Mouse (Mus musculus): Measurements from ENCODE around the gene Ankrd35.

Ankrd35 gene

DNA sequence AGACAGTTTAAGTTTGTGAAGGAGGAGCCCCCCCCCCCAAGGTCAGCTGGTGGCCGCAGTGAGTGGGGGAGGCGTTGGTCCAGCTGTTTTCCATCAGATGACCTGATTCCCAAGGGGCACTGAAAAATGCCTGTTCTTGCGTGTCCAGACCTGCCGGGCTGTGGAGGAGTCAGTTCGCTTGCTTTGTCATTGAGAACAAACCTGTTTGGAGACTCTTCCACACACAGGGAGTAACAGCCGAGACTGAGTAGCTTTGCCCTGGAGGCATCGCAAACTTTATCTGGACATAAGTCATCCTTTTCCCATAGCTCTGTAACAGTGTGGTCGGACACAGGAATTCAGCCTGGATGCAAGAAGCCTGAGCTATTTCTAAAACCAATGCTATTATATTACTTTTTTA is 4.5 kb downstream of the Ankrd35 start:
- WGBS: 84% methylated on average over 8 of the region's 8 CpGs

DNA sequence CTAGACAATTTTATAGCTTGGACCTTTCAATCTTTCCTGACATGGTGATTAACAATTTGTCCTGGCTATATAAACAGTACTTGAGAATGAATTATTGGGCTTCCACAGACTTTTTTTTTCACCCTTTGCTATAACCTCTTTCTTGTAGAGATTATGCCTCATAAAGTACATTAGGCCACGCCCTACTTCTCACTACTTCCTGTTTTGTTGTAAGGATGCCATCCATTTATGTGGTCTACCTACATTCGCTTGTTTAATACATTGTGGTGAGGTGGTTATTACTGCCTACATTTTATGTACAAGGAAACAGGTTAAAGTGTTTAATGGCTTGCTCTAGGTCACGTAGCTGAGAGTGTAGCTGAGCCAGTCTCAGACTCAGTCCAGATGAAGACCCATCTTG is 5.2 kb downstream of the Ankrd35 start:
- WGBS: 91% methylated on average over 3 of the region's 3 CpGs

DNA sequence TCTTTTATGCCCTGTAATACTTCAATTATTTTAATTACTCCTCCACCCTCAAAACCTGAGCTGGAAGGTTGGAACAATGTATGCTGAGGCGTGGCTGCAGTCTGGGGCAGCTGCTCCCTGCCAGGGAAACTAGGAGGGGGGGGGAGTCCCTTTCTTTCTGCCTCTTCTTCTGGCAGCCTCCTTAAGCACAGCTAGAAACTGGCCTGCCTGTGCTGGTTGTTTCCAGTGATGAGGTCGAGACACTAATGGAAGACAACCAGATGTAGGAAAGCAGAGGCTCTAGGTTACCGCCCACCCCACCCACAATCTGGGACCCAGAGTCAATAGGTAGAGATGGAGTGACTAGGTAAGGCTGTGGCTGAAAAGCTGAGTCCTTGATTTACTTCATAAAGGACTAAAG is 5.8 kb downstream of the Ankrd35 start:
- 65% methylated on average over 3 of the region's 3 CpGs for WGBS

DNA sequence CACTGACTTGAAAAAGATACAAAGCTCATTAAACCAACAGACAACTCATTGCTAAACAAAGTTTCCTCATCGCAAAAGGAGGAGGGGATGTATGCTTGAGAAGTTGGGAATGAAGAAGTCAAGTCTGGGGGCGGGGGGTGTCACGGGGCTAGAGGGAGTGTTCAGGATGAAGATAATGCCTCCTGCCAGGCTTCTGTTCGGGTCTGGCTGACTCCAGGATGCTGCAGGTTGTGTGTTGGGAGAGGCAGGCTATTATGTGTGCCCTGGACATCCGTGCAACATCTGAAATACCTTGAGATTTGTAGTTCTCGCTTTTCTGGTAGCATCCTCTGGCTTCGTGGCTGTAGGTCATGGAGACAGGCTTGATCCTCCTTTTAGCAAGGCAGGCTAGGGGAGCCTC is 8.5 kb downstream of the Ankrd35 start:
- WGBS: 82% methylated on average over 7 of the region's 7 CpGs

DNA sequence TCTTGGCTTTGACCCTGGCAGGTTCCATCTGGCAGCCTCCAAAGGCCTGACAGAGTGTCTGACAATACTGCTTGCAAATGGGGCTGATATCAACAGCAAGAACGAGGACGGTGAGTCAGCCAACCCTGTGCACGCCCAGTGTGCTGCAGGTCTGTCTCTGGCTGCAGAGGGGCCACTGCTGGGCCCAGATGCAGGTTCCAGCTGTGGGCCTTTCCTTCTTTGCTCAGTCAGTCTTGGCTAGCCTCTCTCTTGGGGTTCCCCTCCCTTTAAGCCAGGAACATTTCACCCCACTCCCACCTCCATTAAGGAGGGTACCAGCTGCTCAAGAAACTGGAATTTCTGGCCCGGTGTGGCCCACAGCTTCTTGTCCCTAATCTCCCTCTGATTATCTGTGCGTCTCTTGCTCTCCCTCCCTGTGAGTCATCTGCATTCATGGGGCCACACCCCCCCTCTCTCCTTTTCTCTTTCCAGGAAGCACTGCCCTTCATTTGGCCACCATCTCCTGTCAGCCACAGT is 9.3 kb downstream of the Ankrd35 start:
- 57% methylated on average over 5 of the region's 5 CpGs for WGBS

DNA sequence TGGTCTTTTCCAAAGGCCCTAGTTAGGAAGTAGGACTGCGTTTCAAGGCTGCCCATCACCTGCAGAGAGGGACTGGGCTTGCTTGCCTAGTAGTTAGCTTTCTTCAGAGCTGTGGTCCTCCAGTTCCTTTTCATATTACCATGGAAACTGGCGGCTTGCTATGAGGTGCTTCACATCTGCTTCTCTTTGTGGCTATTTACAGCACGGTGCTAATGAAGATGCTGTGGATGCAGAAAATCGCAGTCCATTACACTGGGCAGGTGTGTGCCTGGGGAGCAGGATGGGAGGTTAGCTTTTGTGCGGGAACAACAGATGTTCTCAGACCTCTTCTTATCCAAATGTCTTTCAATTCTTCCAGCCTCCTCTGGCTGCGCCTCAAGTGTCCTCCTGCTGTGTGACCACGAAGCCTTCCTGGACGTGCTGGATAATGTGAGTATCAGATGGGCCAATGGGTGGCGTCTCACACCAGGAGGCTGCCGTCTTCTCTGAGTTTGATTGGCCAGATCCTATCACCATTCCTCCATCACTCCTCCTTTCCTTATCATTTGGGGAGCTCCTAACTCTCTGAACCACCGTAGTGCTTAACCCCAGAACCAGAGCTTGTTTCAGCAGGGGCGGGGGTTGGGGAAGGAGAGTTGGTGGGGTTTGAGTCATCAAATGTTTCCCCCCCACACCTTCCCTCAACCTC is 10.5 kb downstream of the Ankrd35 start:
- 45% methylated on average over 12 of the region's 12 CpGs for WGBS

DNA sequence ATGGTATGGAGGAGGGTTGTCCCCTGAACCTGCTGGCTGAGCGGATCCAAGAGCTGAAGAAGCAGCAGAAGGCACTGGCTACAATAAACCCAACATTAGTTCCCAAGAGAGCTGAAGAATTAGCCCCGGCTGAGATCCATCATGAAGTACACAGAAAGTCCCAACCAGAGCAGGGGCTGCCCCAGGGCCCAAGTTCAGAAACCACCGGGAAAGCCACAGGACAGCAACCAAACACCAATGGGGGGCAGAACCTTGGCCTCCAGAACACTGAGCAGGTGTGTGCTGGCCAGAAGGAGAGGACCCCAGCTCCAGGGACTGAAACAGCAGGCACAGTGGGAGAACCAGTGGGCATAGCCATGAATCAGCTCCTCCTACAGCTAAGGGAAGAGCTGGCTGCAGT is 13.6 kb downstream of the Ankrd35 start:
- 92% methylated on average over 3 of the region's 3 CpGs for WGBS

DNA sequence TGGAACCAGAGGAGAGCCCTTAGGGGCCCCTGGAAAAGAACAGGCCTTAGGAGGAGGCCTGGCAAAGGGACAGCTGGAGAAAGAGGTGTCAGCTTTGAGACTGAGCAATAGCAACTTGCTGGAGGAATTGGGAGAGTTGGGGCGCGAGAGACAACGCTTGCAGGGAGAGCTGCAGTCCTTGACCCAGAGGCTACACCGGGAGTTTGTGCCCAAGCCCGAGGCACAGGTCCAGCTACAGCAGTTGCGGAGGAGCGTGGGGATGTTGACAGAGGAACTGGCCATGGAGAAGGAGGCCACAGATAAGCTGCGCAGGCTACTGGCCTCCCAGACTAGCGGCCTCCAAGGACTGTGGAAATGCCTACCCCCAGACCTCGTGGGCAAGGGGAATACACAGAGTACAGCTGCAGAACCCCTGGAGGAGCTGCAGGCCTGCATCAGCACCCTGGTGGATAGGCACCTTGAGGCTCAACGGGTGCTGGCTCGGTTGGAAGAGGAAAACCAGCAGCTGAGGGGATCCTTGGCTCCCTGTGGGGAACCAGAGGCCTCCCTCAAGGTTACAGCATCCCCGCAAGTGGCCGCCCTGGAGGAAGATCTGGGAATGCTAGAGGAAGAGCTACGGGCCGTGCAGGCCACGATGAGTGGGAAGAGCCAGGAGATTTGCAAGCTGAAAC is 14.4 kb downstream of the Ankrd35 start:
- 71% methylated on average over 17 of the region's 17 CpGs for WGBS

DNA sequence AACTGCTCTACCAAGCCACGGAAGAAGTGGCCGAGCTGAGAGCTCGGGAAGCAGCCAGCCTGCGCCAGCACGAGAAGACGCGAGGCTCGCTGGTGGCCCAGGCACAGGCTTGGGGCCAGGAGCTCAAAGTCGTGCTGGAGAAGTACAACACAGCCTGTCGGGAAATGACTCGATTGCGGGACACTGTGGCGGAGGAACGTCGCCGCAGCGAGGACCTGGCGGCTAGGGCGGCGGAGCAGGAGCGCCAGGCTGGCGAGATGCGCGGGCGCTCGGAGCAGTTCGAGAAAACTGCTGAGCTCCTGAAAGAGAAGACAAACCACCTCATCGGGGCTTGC is 14.9 kb downstream of the Ankrd35 start:
- 49% methylated on average over 28 of the region's 28 CpGs for WGBS

DNA sequence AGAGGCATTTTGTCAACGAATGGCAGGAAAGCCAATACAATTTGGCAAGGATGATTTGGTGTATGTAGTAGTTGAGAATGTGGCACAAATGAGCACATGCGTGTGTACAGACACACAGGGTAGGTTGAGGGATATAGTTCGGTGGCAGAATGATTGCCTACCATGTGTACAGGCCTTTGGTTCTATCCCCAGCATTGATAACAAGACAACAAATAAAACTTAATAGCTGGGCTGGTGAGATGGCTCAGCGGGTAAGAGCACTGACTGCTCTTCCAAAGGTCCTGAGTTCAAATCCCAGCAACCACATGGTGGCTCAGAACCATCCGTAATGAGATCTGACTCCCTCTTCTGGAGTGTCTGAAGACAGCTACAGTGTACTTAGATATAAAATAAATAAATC is 16.1 kb downstream of the Ankrd35 start:
- WGBS: 93% methylated on average over 5 of the region's 5 CpGs

DNA sequence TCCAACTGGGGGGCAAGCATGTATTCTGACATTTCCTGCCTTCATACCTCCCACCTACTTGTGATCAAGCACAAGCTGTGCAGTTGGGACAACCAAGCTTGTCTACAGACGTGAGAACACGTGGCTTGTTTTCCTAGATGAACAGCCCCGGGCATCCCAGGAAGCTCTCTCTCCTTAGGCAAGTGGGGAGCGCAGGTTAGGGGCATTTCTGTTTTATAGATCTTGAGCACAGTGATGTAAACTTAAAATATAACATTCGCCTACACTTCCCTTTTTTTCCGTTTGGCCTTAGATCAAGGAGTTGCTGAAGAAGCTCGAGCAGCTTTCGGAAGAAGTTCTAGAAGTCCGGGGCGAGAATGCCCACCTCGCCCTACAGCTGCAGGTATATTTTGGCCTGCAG is 18.9 kb downstream of the Ankrd35 start:
- WGBS: 51% methylated on average over 11 of the region's 11 CpGs

DNA sequence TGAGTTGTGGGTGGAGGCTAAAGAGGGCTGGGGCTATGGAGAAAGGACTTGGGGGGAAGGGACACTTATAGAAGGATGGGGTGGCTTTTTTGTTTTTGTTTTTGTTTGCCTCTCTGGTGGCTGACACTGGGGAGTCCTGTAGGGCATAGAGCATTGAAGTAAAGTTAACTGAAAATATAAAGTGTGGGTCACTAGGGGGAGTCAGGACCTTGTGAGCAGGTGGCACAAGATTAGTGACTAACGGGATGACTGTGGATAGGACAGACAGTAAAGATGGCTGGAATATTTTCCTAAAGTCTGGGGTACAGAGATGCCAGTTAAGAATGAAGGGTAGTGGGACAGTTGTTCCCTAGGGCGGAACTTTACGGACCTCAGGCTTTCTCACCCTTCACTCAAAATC is 20.4 kb downstream of the Ankrd35 start:
- WGBS: 69% methylated on average over 3 of the region's 3 CpGs

DNA sequence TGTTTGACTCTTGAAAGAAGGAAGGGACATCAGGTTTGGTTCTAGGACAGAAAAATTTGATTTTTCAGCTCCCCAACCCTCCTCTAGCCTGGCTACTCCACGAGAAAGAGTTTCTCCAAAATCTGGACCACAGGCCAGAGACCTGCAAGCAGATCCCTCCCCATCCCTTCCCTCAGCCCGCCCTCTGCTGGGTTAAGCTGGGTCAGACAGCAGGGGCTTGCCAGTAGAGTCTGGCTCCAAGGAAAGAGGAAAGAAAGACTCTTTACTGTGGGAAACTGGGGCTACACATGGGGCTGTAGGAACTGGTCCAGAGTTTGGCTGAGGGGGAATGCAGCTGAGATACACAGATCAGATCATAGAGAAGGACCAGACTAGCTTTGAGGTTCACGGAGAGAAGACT is 22.6 kb downstream of the Ankrd35 start:
- 43% methylated on average over 3 of the region's 3 CpGs for WGBS

DNA sequence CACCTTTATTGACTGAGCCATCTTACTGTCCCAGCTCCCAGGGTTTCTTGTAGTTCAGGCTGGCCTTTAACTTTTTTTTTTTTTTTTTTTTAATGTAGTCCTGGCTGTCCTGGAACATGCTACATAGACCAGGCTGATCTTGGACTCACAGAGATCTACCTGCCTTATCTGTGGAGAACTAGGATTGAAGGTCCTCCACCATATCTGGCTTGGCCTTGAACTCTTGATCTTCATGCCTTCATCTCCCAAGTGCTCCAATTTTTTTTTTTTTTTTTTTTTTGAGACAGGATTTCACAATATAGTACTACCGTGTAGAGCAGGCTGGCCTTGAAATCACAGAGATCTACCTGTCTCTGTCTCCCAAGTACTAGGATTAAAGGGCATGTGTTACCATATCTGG is 23.6 kb downstream of the Ankrd35 start:
- 94% methylated on average over 1 of the region's 1 CpGs for WGBS

DNA sequence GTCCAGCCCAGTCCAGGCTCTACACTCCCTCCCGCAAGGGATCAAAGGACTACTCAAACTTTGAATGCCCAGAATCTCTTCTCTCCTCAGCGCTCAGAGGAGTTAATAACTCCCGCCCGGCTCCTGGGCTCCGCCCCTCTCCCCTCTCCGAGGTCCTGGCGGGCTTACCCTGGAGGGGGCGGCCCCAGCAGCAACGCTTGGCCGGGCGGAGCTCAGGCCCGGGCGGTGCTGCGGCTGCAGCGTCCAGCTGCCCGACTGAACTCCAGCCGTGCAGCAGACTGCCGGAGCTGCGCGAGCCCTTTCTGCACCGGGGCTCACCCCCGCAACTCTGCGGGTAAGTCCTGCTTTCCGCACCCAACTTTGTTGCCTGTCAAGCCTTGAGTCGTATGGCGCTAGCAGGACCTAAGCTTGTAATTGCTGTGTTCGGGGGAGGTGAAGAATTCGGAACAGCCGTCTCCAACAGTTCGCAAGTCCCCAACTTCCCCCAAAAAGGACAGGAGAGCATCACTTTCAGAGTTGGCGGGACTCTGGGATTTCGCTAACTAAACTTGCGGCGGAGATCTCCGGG is 26.4 kb downstream of the Ankrd35 start, which contains the start of gene Pias3:
Pias3 (plus strand) TSS at position 187 of the 568 bp plus-strand sequence.
- WGBS: under 1% methylated on average over 35 of the region's 35 CpGs

DNA sequence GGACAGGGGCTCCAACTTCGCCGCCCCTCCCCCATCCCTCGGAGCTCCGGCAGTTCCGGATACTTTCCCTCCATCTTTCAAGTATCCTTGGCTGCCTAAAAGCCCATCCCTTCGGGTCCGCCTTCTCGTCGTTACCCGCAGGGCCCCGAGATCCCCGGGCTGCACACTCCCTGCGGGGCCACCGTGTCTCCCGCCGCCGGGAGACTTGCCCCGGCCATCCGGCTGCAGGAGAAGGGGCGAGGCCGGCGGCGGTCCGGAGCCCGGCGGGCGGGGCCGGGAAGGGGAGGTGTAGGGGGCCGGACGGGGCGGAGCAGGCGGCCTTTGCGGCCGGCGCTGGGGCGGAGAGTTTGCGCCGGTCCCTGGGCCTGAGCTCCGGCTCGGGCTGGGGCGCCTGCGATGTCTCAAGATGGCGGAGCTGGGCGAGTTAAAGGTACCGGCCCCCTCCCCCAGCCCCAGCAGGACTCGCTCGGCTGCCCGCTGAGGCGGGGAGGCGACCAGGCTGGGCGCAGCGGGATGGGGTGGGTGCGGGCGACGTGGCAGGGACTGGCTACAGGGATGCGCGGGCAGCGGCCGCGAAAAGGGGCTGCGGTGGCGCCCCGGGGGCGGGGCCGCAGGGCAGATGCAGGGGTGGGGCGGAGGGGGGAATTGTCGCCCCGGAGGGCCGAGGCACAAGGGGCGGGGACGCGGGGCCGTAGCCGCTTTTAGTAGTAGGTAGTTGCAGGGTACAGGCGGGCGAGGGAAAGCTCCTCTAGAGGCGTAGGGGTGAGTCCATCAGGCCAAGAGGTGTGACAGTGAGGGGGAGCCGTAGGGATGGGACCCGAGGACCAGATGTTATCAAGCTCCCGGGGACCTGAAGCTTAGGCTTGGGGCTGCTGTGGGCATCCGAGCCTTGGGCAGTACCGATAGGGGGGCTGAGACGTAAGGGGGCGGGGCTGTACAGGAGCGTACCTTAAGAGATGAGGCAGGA is 27.1 kb downstream of the Ankrd35 start:
- WGBS: 1% methylated on average over 84 of the region's 85 CpGs

DNA sequence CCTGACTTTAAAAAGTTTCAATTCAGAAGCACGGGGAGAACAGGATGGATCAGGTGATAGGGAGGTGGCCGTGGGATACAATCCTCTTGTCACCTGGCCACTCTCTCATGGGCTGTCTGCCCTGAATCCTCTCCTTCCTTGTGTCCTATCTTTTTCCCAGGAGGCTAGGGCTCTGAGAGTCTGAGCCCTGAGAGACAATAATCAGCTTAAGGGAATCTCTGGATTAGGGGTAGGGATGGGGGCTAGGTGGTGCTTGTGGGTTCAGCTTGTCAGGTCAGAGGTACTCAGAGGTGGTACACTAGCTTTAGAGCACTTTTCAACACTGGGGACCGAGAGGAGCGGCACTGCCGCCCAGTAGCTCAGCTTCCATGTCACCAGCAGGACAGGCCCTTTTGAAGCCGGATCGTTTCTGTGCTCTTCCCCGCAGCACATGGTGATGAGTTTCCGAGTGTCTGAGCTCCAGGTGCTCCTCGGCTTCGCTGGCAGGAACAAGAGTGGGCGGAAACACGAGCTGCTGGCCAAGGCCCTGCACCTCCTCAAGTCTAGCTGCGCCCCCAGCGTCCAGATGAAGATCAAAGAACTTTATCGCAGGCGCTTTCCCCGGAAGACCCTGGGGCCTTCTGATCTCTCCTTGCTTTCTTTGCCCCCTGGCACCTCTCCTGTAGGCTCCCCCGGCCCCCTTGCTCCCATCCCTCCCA is 29.2 kb downstream of the Ankrd35 start:
- 51% methylated on average over 19 of the region's 19 CpGs for WGBS

DNA sequence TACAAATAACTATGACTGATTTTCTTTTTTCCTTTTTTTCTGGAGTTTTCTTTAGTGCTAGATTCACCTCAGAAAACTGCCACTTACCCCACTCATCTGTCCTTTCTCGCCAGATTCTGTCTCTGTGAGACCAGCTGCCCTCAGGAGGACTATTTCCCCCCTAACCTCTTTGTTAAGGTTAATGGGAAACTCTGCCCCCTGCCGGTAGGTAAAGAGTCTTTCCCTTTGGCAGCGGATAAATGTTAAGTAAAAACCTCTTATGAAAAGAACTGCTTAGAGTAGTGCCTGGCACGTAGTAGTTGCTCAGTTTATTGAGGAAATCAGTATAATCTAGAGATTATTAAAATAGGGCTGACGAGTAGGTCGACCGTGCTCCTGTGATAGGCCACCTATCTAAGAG is 30.4 kb downstream of the Ankrd35 start:
- WGBS: 62% methylated on average over 7 of the region's 7 CpGs

DNA sequence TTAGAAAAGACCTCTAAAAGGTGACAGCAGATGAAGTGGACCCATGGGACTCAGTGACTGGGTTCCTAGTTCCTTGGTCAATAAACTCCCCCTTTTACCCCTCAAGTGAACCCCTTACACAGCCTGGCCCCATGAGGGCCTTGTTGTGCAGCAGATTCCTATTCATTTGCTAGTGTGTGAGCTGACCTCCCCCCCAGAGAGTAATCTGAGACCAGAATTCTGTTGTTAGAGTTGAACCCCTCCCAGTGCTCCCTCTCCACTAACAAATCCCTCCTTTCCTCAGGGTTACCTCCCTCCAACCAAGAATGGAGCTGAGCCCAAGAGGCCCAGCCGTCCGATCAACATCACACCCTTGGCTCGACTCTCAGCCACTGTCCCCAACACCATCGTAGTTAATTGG is 31.1 kb downstream of the Ankrd35 start:
- 88% methylated on average over 4 of the region's 4 CpGs for WGBS

DNA sequence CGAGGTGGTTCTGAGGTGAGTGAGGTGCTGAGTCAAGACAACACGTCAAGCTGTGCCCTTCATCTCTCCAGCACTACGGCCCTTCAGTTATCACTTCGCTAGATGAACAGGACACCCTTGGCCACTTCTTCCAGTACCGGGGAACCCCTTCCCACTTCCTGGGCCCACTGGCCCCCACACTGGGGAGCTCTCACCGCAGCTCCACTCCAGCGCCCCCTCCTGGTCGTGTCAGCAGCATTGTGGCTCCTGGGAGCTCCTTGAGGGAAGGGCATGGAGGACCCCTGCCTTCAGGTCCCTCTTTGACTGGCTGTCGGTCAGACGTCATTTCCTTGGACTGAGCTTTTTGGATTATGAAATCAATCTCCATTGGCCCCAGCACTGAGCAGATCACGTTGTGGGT is 34.8 kb downstream of the Ankrd35 start:
- WGBS: 66% methylated on average over 11 of the region's 11 CpGs

DNA sequence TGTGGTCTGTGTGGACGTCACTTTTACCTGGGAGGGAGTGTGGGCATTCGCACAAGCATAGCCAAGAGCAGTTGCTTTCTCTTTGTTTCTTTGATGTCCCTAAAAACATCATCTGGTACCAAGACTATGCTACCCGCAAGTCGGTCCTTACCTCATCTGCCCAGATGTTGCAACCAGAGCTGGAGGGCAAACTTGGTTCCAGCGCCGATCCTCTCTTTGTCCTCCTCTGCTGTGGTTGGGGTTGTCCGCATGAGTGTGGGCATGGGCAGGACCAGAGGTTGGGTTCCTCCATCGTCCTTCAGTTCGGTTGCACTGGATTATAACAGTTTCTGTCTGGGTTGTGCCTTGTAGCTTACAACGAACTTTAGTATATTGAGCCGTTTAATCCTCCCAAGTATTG is 36.3 kb downstream of the Ankrd35 start:
- 90% methylated on average over 11 of the region's 11 CpGs for WGBS

All from cerebral cortex, adult 2 months (tissue).